Mouse (Mus musculus): Measurements from ENCODE around the gene Nfatc2. TPM values are rescaled to one million over a fixed set of nuclear protein-coding genes. Genes with fewer than 3 reads are reported as not detected.

Nfatc2 gene
- total and polyA plus RNA-seq, 3 experiments: not detected

DNA sequence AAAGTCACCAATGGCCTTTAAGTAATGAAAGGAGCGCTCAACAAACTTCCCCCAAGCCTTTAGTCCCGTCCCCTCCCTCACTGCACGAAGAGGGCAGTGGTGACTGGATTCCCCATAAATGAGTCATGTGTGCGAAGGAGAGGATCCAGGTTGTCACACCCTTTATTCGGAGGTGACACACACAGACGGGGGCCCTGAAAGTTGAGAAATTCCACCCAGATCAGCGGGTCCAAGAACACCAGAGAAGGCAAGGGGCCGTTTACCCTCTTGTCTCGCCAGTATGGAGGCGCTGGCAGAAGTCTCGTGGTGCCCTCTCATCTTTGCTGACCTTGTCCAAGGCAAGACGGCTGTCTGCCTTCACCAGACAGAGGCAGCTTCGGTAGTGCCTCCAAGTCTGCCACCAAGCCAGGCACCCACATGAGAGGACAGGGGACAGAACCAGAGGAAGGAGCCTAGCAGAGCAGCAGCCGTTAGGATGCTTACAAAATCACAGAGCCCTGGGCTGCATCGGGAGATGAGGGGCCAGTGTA, 21.8 kb downstream of the Nfatc2 start:
- no peak overlapping the region for H3K27ac ChIP-seq (ENCODE audit: control insufficient read depth, low read depth, low read length)
- no peaks in the 10 kb centered on the region for H3K79me2 ChIP-seq (ENCODE audit: control insufficient read depth, insufficient read depth, low read length, poor library complexity)
- no peaks in the 10 kb centered on the region for H3K36me3 ChIP-seq (ENCODE audit: control insufficient read depth in 1 of 2, insufficient read depth in 2 of 2, low read length in 2 of 2)
- H3K27me3 ChIP-seq (ENCODE audit: control insufficient read depth in 1 of 2, insufficient read depth in 2 of 2, low read length in 2 of 2): no peaks in the 10 kb centered on the region
- H3K9ac ChIP-seq (ENCODE audit: control insufficient read depth, low read depth, low read length, poor library complexity, severe bottlenecking): no peak overlapping the region
- H3K4me3 ChIP-seq (ENCODE audit: control insufficient read depth in 1 of 2, insufficient read depth in 1 of 2, low read depth in 2 of 2, low read length in 2 of 2): no peak overlapping the region
- TF ChIP-seq USF2 (IDR thresholded peaks at IDR 0.05; ENCODE audit: borderline replicate concordance in 1 of 2, insufficient read depth in 1 of 2, low read depth in 1 of 2, low read length in 2 of 2): no peak
- TF ChIP-seq USF1 (IDR thresholded peaks at IDR 0.05; ENCODE audit: low read depth, low read length): no peak
- no peaks in the 10 kb centered on the region for H3K4me1 ChIP-seq (ENCODE audit: control insufficient read depth in 1 of 2, insufficient read depth in 2 of 2, low read length in 2 of 2)
- no peaks in the 10 kb centered on the region for H3K9me3 ChIP-seq (replicated peaks; ENCODE audit: insufficient read depth, low read length)
- DNase-seq (ENCODE audit: low read depth, low spot score): no peak

DNA sequence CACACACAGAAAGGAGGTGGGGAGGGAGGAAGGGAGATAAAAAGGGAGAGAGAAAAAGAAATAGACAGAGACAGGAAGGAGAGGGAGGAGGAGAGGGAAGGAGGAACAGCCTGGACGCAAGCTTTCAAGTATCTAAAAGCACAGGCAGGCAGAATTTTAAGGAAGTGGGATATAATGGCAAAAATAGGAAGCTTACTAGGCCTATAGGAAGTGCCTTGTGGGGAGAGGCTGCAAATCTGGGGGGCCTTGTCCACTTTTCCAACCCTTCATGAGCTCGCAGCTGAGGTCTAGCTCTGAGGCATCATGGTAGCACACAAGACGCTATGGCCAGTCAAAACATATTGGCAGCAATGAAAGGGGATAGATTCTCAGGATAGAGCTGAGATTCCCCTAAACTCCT, 22.3 kb downstream of the Nfatc2 start:
- Histone ChIP-seq H3K79me2 (ENCODE audit: control insufficient read depth, insufficient read depth, low read length, poor library complexity) (no peaks in the 10 kb centered on the region), H3K4me1 (ENCODE audit: control insufficient read depth in 1 of 2, insufficient read depth in 2 of 2, low read length in 2 of 2) (no peaks in the 10 kb centered on the region)

DNA sequence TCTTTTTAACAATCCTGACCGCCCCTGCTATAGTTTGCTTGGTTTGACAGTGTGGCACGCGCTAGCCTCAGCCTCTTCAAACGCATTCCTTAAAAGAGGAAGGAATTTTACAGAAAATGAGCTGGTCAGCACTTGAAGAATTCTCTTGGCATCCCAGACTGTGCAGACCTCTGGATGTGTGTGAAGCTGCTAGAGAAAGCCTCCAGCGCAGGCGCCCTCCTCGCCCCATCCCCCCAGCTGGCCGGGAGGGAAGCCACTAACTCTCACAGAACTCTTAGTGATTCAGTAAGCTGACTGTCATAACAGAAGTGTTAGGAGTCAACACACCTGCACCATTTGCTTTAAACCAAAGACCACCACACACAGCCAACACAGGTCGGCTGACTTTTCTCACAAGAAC, 23.3 kb downstream of the Nfatc2 start:
- no peak for DNase-seq (ENCODE audit: low read depth, low spot score)
- no peaks in the 10 kb centered on the region for H3K9me3 ChIP-seq (replicated peaks; ENCODE audit: insufficient read depth, low read length)
- H3K9ac ChIP-seq (ENCODE audit: control insufficient read depth, low read depth, low read length, poor library complexity, severe bottlenecking): no peak overlapping the region
- H3K79me2 ChIP-seq (ENCODE audit: control insufficient read depth, insufficient read depth, low read length, poor library complexity): no peaks in the 10 kb centered on the region
- no peak overlapping the region for H3K4me3 ChIP-seq (ENCODE audit: control insufficient read depth in 1 of 2, insufficient read depth in 1 of 2, low read depth in 2 of 2, low read length in 2 of 2)
- no peak for TF ChIP-seq NELFE (IDR thresholded peaks at IDR 0.05; ENCODE audit: low read depth, low read length)
- no peak for TF ChIP-seq ZNF384 (IDR thresholded peaks at IDR 0.05; ENCODE audit: low read depth, low read length)
- no peak for TF ChIP-seq TCF12 (IDR thresholded peaks at IDR 0.05; ENCODE audit: low read depth, low read length)
- no peak for TF ChIP-seq MYB (IDR thresholded peaks at IDR 0.05; ENCODE audit: low read depth, low read length)
- no peak for TF ChIP-seq JUND (IDR thresholded peaks at IDR 0.05; ENCODE audit: low read depth, low read length)
- TF ChIP-seq MAZ (IDR thresholded peaks at IDR 0.05; ENCODE audit: low read depth, low read length): no peak
- no peak for TF ChIP-seq POLR2AphosphoS2 (IDR thresholded peaks at IDR 0.05; ENCODE audit: low read length)
- no peak for TF ChIP-seq MYC (IDR thresholded peaks at IDR 0.05; ENCODE audit: low read depth, low read length)
- no peak for TF ChIP-seq EP300 (IDR thresholded peaks at IDR 0.05; ENCODE audit: low read depth in 1 of 2, low read length in 2 of 2)
- TF ChIP-seq POLR2AphosphoS5 (IDR thresholded peaks at IDR 0.05; ENCODE audit: borderline replicate concordance, low read depth, low read length): no peak
- no peak for TF ChIP-seq MEF2A (IDR thresholded peaks at IDR 0.05; ENCODE audit: extremely low read depth, insufficient replicate concordance, low read depth, low read length, poor library complexity, severe bottlenecking)
- no peak for TF ChIP-seq GABPA (IDR thresholded peaks at IDR 0.05; ENCODE audit: low read depth, low read length)
- H3K27me3 ChIP-seq (ENCODE audit: control insufficient read depth in 1 of 2, insufficient read depth in 2 of 2, low read length in 2 of 2): no peaks in the 10 kb centered on the region
- no peak overlapping the region for H3K27ac ChIP-seq (ENCODE audit: control insufficient read depth, low read depth, low read length)
- H3K36me3 ChIP-seq (ENCODE audit: control insufficient read depth in 1 of 2, insufficient read depth in 2 of 2, low read length in 2 of 2): no peaks in the 10 kb centered on the region
- H3K4me1 ChIP-seq (ENCODE audit: control insufficient read depth in 1 of 2, insufficient read depth in 2 of 2, low read length in 2 of 2): no peaks in the 10 kb centered on the region

More for the DNA sequence above, 22.3 kb downstream of the Nfatc2 start:
- no peak for DNase-seq (ENCODE audit: low read depth, low spot score)
- H3K4me3 ChIP-seq (ENCODE audit: control insufficient read depth in 1 of 2, insufficient read depth in 1 of 2, low read depth in 2 of 2, low read length in 2 of 2): no peak overlapping the region
- no peak overlapping the region for H3K9ac ChIP-seq (ENCODE audit: control insufficient read depth, low read depth, low read length, poor library complexity, severe bottlenecking)
- no peak overlapping the region for H3K27ac ChIP-seq (ENCODE audit: control insufficient read depth, low read depth, low read length)
- H3K9me3 ChIP-seq (replicated peaks; ENCODE audit: insufficient read depth, low read length): no peaks in the 10 kb centered on the region
- H3K36me3 ChIP-seq (ENCODE audit: control insufficient read depth in 1 of 2, insufficient read depth in 2 of 2, low read length in 2 of 2): no peaks in the 10 kb centered on the region
- no peaks in the 10 kb centered on the region for H3K27me3 ChIP-seq (ENCODE audit: control insufficient read depth in 1 of 2, insufficient read depth in 2 of 2, low read length in 2 of 2)
- TF ChIP-seq MXI1 (IDR thresholded peaks at IDR 0.05; ENCODE audit: low read depth, low read length): no peak
- TF ChIP-seq NRF1 (IDR thresholded peaks at IDR 0.05; ENCODE audit: insufficient read depth, low read depth, low read length, poor library complexity, severe bottlenecking): no peak
- no peak for TF ChIP-seq ZMIZ1 (IDR thresholded peaks at IDR 0.05; ENCODE audit: low read depth, low read length)

Measured in MEL (cell line).